Mouse (Mus musculus): ENCODE results near the gene Phf21a. TPM values are rescaled to one million over a fixed set of nuclear protein-coding genes. Genes with fewer than 3 reads are reported as not detected.
"Not testable (repeated sequence)": the region's sequence is repeated elsewhere in the genome, so short reads cannot be mapped to it uniquely, and the experiment has no call there.

The Phf21a gene
- polyA plus RNA-seq, 1 experiment, result 104 TPM

GRCm38 (mm10) chr2:92082196-92082595, 10.7 kb upstream of the Phf21a start:
- DNase-seq (ENCODE audit: low read depth), result no peak
- TF ChIP-seq CTCF (IDR thresholded peaks at IDR 0.05; ENCODE audit: borderline replicate concordance, extremely low read depth, insufficient read depth, insufficient read length) (no peak), POLR2A (IDR thresholded peaks at IDR 0.05; ENCODE audit: borderline replicate concordance, extremely low read depth, insufficient read depth, insufficient read length, poor library complexity, severe bottlenecking) (no peak)

- TF ChIP-seq CTCF (IDR thresholded peaks at IDR 0.05; ENCODE audit: borderline replicate concordance, extremely low read depth, insufficient read depth, insufficient read length) (no peak), POLR2A (IDR thresholded peaks at IDR 0.05; ENCODE audit: borderline replicate concordance, extremely low read depth, insufficient read depth, insufficient read length, poor library complexity, severe bottlenecking) (no peak)
- DNase-seq (ENCODE audit: low read depth), result no peak
Observed at GRCm38 (mm10) chr2:92085721-92086120, 7.2 kb upstream of the Phf21a start.

GRCm38 (mm10) chr2:92087065-92087464, 5.9 kb upstream of the Phf21a start:
- TF ChIP-seq CTCF (IDR thresholded peaks at IDR 0.05; ENCODE audit: borderline replicate concordance, extremely low read depth, insufficient read depth, insufficient read length), result no peak
- TF ChIP-seq POLR2A (IDR thresholded peaks at IDR 0.05; ENCODE audit: borderline replicate concordance, extremely low read depth, insufficient read depth, insufficient read length, poor library complexity, severe bottlenecking), result no peak
- no peak for DNase-seq (ENCODE audit: low read depth)

GRCm38 (mm10) chr2:92089782-92090181, 3.1 kb upstream of the Phf21a start:
- TF ChIP-seq POLR2A (IDR thresholded peaks at IDR 0.05; ENCODE audit: borderline replicate concordance, extremely low read depth, insufficient read depth, insufficient read length, poor library complexity, severe bottlenecking), result no peak
- no peak for TF ChIP-seq CTCF (IDR thresholded peaks at IDR 0.05; ENCODE audit: borderline replicate concordance, extremely low read depth, insufficient read depth, insufficient read length)
- DNase-seq (ENCODE audit: low read depth), result peak; percentile 14

- DNase-seq (ENCODE audit: low read depth), result not testable (repeated sequence)
Observed at GRCm38 (mm10) chr2:92093503-92093902, 586 bp downstream of the Phf21a start.

- TF ChIP-seq POLR2A (IDR thresholded peaks at IDR 0.05; ENCODE audit: borderline replicate concordance, extremely low read depth, insufficient read depth, insufficient read length, poor library complexity, severe bottlenecking) (no peak), CTCF (IDR thresholded peaks at IDR 0.05; ENCODE audit: borderline replicate concordance, extremely low read depth, insufficient read depth, insufficient read length) (no peak)
Observed at GRCm38 (mm10) chr2:92094078-92094477, 1.2 kb downstream of the Phf21a start.

GRCm38 (mm10) chr2:92100768-92101167, 7.9 kb downstream of the Phf21a start:
- DNase-seq (ENCODE audit: low read depth), result no peak
- TF ChIP-seq CTCF (IDR thresholded peaks at IDR 0.05; ENCODE audit: borderline replicate concordance, extremely low read depth, insufficient read depth, insufficient read length), result no peak
- TF ChIP-seq POLR2A (IDR thresholded peaks at IDR 0.05; ENCODE audit: borderline replicate concordance, extremely low read depth, insufficient read depth, insufficient read length, poor library complexity, severe bottlenecking), result no peak

More at GRCm38 (mm10) chr2:92094078-92094477, 1.2 kb downstream of the Phf21a start:
- no peak for DNase-seq (ENCODE audit: low read depth)

- DNase-seq (ENCODE audit: low read depth), result no peak
- TF ChIP-seq CTCF (IDR thresholded peaks at IDR 0.05; ENCODE audit: borderline replicate concordance, extremely low read depth, insufficient read depth, insufficient read length) (no peak), POLR2A (IDR thresholded peaks at IDR 0.05; ENCODE audit: borderline replicate concordance, extremely low read depth, insufficient read depth, insufficient read length, poor library complexity, severe bottlenecking) (no peak)
Observed at GRCm38 (mm10) chr2:92124523-92124922, 31.6 kb downstream of the Phf21a start.

- no peak for DNase-seq (ENCODE audit: low read depth)
- no peak for TF ChIP-seq CTCF (IDR thresholded peaks at IDR 0.05; ENCODE audit: borderline replicate concordance, extremely low read depth, insufficient read depth, insufficient read length)
- no peak for TF ChIP-seq POLR2A (IDR thresholded peaks at IDR 0.05; ENCODE audit: borderline replicate concordance, extremely low read depth, insufficient read depth, insufficient read length, poor library complexity, severe bottlenecking)
Observed at GRCm38 (mm10) chr2:92125330-92125729, 32.4 kb downstream of the Phf21a start.

GRCm38 (mm10) chr2:92130071-92130470, 37.2 kb downstream of the Phf21a start:
- no peak for DNase-seq (ENCODE audit: low read depth)
- no peak for TF ChIP-seq CTCF (IDR thresholded peaks at IDR 0.05; ENCODE audit: borderline replicate concordance, extremely low read depth, insufficient read depth, insufficient read length)
- TF ChIP-seq POLR2A (IDR thresholded peaks at IDR 0.05; ENCODE audit: borderline replicate concordance, extremely low read depth, insufficient read depth, insufficient read length, poor library complexity, severe bottlenecking), result no peak

GRCm38 (mm10) chr2:92138736-92139135, 45.8 kb downstream of the Phf21a start:
- DNase-seq (ENCODE audit: low read depth), result peak; percentile 29
- TF ChIP-seq POLR2A (IDR thresholded peaks at IDR 0.05; ENCODE audit: borderline replicate concordance, extremely low read depth, insufficient read depth, insufficient read length, poor library complexity, severe bottlenecking) (no peak), CTCF (IDR thresholded peaks at IDR 0.05; ENCODE audit: borderline replicate concordance, extremely low read depth, insufficient read depth, insufficient read length) (no peak)

- TF ChIP-seq CTCF (IDR thresholded peaks at IDR 0.05; ENCODE audit: borderline replicate concordance, extremely low read depth, insufficient read depth, insufficient read length), result no peak
- no peak for TF ChIP-seq POLR2A (IDR thresholded peaks at IDR 0.05; ENCODE audit: borderline replicate concordance, extremely low read depth, insufficient read depth, insufficient read length, poor library complexity, severe bottlenecking)
- DNase-seq (ENCODE audit: low read depth), result no peak
Observed at GRCm38 (mm10) chr2:92139365-92139764, 46.4 kb downstream of the Phf21a start.

- DNase-seq (ENCODE audit: low read depth), result no peak
- no peak for TF ChIP-seq CTCF (IDR thresholded peaks at IDR 0.05; ENCODE audit: borderline replicate concordance, extremely low read depth, insufficient read depth, insufficient read length)
- no peak for TF ChIP-seq POLR2A (IDR thresholded peaks at IDR 0.05; ENCODE audit: borderline replicate concordance, extremely low read depth, insufficient read depth, insufficient read length, poor library complexity, severe bottlenecking)
Observed at GRCm38 (mm10) chr2:92140383-92140782, 47.5 kb downstream of the Phf21a start.
